Mouse (Mus musculus) erythroblast, embryonic 14.5 days (primary cell): ENCODE measurements around the gene Cort.

ENCODE experiments used
- GATA1 ChIP-seq: IDR thresholded peaks from 2 replicates; pipeline ENCODE4 v1.6.1; 2012; ENCODE audit warnings: low read length, inconsistent platforms, mixed read lengths
- TAL1 ChIP-seq: IDR thresholded peaks from 3 replicates; pipeline ENCODE4 v1.6.1; 2012; ENCODE audit warnings: low read length, inconsistent platforms, mixed read lengths

DNA sequence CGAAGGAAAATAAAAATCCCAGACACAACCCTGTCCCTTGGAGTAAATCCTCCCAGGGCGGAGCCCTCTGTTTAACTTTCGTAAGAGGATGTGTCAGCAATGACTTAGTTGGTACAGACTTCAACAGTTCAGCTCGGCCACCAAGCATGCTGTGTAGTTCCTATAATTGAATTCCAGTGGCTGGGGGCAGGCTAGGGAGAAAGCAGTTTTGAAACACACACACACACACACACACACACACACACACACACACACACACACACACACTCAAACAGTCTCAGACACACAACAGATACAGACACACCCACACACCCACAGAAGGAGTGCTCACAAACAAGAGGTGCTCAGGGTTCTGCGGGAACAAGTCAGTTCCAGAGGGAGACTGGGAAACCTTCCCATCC, 45.0 kb upstream of the Cort start:
- no peak for TF ChIP-seq TAL1
- TF ChIP-seq GATA1, result no peak
